Mouse (Mus musculus) heart, embryonic 12.5 days (tissue): ENCODE results near the gene Kmt2b. TPM values are rescaled to one million over a fixed set of nuclear protein-coding genes. Genes with fewer than 3 reads are reported as not detected.

Experiments used
- ATAC-seq: fragments of 200-750 bp; cut with Nextera tagmentation; 2 replicates; pipeline ENCODE4 v1.8.0; 2017; ENCODE audit warnings: moderate TSS enrichment, moderate library complexity; ENCODE audit not compliant: insufficient number of reproducible peaks, low FRiP score
- H3K27ac ChIP-seq: fragments of 300-500 bp; sonication (generic); 2 replicates; pipeline ENCODE4 v1.5.1; 2016; ENCODE audit warnings: mild to moderate bottlenecking, moderate library complexity; ENCODE audit not compliant: poor library complexity, severe bottlenecking
- H3K27me3 ChIP-seq: fragments of 300-500 bp; sonication (generic); replicated peaks from 2 replicates; pipeline ENCODE4 v1.6.1; 2016; ENCODE audit warnings: mild to moderate bottlenecking, moderate library complexity
- H3K36me3 ChIP-seq: fragments of 300-500 bp; sonication (generic); 2 replicates; pipeline ENCODE4 v1.6.1; 2016; ENCODE audit warnings: mild to moderate bottlenecking, moderate library complexity
- H3K4me1 ChIP-seq: fragments of 300-500 bp; sonication (generic); replicated peaks from 2 replicates; pipeline ENCODE4 v1.6.1; 2016; ENCODE audit warnings: mild to moderate bottlenecking
- H3K4me2 ChIP-seq: fragments of 300-500 bp; sonication (generic); 2 replicates; pipeline ENCODE4 v1.6.1; 2016; ENCODE audit warnings: mild to moderate bottlenecking, moderate library complexity
- H3K4me3 ChIP-seq: fragments of 300-500 bp; sonication (generic); 2 replicates; pipeline ENCODE4 v1.5.1; 2016; ENCODE audit warnings: mild to moderate bottlenecking
- H3K9ac ChIP-seq: fragments of 300-500 bp; sonication (generic); 2 replicates; pipeline ENCODE4 v1.6.1; 2016; ENCODE audit warnings: mild to moderate bottlenecking, moderate library complexity
- H3K9me3 ChIP-seq: fragments of 300-500 bp; sonication (generic); replicated peaks from 2 replicates; pipeline ENCODE4 v1.6.1; 2016; ENCODE audit warnings: mild to moderate bottlenecking, moderate library complexity
- WGBS: fragments of 180-500 bp; shearing (Covaris S2); methylation state at CpG from one replicate; pipeline ENCODE4 v1.1.7; 2016; 5-methylcytosine and 5-hydroxymethylcytosine counted together
- polyA plus RNA-seq: library from polyadenylated mRNA; unstranded; fragments of >200 nt; fragmentation: Nextera tagmentation; extraction: Ambion mirVana; gene quantifications from 2 replicates; pipeline ENCODE4 v1.2.1, GENCODE M21; 2016

Gene Kmt2b
- polyA plus RNA-seq, 1 experiment from 2014 or later, result 5.1 TPM

GRCm38 (mm10) chr7:30615049-30615760, 26.7 kb upstream of the Kmt2b start:
- no peak overlapping the region for H3K9ac ChIP-seq
- peaks cover 43% of the 10 kb centered on the region for H3K36me3 ChIP-seq
- peak; percentile 53; the same call in 1 of the 2 replicates for ATAC-seq
- no peak overlapping the region for H3K4me3 ChIP-seq
- peaks cover 4% of the 10 kb centered on the region for H3K4me1 ChIP-seq
- WGBS, result 58% methylated on average over 5 of the region's 5 CpGs
- no peaks in the 10 kb centered on the region for H3K9me3 ChIP-seq
- H3K4me2 ChIP-seq, result no peak overlapping the region
- H3K27ac ChIP-seq, result no peak overlapping the region
- H3K27me3 ChIP-seq, result no peaks in the 10 kb centered on the region

DNA sequence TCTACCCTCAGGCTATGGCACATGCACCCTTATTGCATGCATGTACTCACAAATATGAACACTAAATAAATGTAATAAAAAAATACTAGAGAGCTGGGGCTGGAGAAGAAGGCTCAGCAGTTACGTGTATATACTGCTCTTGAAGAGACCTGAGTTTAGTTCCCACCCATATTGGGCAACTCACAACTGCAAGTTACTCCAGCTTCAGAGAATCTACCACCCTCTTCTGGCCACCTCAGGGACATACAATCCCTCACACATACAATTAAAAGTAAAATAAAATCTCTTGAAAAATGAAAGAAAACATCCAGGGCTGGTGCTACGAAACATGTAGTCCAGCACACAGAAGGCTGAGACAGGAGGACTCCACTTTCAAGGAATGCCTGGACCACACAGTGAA, 25.9 kb upstream of the Kmt2b start:
- H3K9ac ChIP-seq, result no peak overlapping the region
- no peak for ATAC-seq
- H3K36me3 ChIP-seq, result peaks cover 37% of the 10 kb centered on the region
- 69% methylated on average over 2 of the region's 2 CpGs for WGBS
- no peak overlapping the region for H3K4me3 ChIP-seq
- no peak overlapping the region for H3K4me2 ChIP-seq
- H3K9me3 ChIP-seq, result no peaks in the 10 kb centered on the region
- H3K4me1 ChIP-seq, result peaks cover 9% of the 10 kb centered on the region
- H3K27me3 ChIP-seq, result no peaks in the 10 kb centered on the region
- H3K27ac ChIP-seq, result no peak overlapping the region

GRCm38 (mm10) chr7:30613529-30614112, 25.1 kb upstream of the Kmt2b start:
- 21% methylated on average over 14 of the region's 14 CpGs for WGBS
- Histone ChIP-seq H3K4me1 (peaks cover 9% of the 10 kb centered on the region), H3K9ac (no peak overlapping the region), H3K36me3 (peaks cover 29% of the 10 kb centered on the region), H3K9me3 (no peaks in the 10 kb centered on the region), H3K4me2 (no peak overlapping the region), H3K27me3 (no peaks in the 10 kb centered on the region), H3K4me3 (no peak overlapping the region), H3K27ac (no peak overlapping the region)
- ATAC-seq, result no peak

DNA sequence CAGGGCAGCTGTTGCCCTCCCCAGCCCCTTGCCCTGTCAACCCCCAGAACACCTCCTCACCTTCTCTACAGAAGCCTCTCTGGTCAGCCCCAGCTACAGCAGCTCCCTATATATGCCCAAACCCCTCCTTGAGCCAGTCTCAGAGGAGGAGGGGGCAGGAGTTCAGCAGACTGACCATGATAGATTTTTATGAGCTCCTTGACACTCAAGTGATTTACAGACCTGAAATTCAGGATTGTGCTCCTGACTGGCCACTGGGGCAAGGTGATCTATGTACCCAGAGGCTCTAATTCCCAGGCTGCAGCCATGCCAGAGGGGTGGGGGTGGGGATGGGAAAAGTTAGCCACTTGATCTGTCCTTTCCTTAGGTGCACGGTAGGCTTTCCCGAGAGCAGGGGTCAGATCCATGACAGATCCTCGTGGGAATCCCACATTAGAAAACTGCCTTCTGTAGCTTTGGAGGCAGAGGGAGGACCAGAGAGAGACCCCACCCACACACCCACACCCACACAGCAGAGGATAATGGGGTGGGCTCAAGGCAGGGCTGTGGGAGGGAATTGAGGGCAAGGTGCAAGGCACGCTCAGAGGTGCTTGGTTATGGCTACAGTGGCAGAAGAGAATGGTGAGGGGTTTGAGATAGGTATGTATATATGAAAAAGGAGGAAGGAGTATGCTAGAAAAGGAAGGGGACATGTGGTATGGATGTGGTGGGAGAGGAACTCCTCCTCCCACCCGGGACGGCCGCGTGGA, 24.3 kb upstream of the Kmt2b start, which contains the start of gene Upk1a:
Upk1a (minus strand) TSS at position 194 of the 749 bp plus-strand sequence.
- H3K27me3 ChIP-seq, result no peaks in the 10 kb centered on the region
- peaks cover 21% of the 10 kb centered on the region for H3K36me3 ChIP-seq
- no peak within 1 kb of the TSS for H3K4me3 ChIP-seq
- no peak for ATAC-seq
- H3K4me2 ChIP-seq, result no peak within 1 kb of the TSS
- H3K9ac ChIP-seq, result no peak within 1 kb of the TSS
- no peak within 1 kb of the TSS for H3K27ac ChIP-seq
- 71% methylated on average over 8 of the region's 8 CpGs for WGBS
- H3K4me1 ChIP-seq, result peaks cover 9% of the 10 kb centered on the region
- no peaks in the 10 kb centered on the region for H3K9me3 ChIP-seq

DNA sequence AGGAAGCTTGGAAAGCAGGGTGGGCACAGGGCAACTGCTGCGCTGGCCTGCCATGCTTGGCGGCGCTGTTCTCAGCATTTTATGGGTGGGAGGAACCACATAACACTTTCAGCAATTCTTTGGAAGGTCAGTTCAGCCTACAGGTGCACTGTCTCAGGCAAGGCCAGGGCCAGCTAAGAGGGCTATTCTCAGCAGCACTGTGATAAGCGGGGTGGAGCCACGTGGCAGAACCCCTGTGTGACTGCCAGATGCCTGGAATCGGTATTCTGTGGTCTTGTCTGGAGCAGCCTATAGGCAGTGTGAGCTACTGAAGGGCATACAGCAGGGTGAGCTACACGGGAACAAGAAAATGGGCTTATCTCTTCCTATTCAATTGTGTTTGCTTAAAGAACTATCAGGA, 21.5 kb upstream of the Kmt2b start:
- 0 out of 2 replicates have a peak, but pooled peaks have one; percentile 20 for ATAC-seq
- H3K4me2 ChIP-seq, result no peak overlapping the region
- peaks cover 9% of the 10 kb centered on the region for H3K4me1 ChIP-seq
- no peaks in the 10 kb centered on the region for H3K27me3 ChIP-seq
- H3K36me3 ChIP-seq, result no peaks in the 10 kb centered on the region
- 33% methylated on average over 7 of the region's 7 CpGs for WGBS
- H3K27ac ChIP-seq, result no peak overlapping the region
- H3K9ac ChIP-seq, result no peak overlapping the region; the same call in 1 of the 2 replicates
- H3K4me3 ChIP-seq, result no peak overlapping the region
- no peaks in the 10 kb centered on the region for H3K9me3 ChIP-seq

GRCm38 (mm10) chr7:30608476-30608875, 19.9 kb upstream of the Kmt2b start:
- Histone ChIP-seq H3K4me3 (no peak overlapping the region), H3K9me3 (no peaks in the 10 kb centered on the region), H3K27ac (no peak overlapping the region), H3K9ac (no peak overlapping the region), H3K4me2 (no peak overlapping the region), H3K36me3 (no peaks in the 10 kb centered on the region), H3K27me3 (no peaks in the 10 kb centered on the region), H3K4me1 (peaks cover 9% of the 10 kb centered on the region)
- 53% methylated on average over 16 of the region's 16 CpGs for WGBS
- ATAC-seq, result no peak

DNA sequence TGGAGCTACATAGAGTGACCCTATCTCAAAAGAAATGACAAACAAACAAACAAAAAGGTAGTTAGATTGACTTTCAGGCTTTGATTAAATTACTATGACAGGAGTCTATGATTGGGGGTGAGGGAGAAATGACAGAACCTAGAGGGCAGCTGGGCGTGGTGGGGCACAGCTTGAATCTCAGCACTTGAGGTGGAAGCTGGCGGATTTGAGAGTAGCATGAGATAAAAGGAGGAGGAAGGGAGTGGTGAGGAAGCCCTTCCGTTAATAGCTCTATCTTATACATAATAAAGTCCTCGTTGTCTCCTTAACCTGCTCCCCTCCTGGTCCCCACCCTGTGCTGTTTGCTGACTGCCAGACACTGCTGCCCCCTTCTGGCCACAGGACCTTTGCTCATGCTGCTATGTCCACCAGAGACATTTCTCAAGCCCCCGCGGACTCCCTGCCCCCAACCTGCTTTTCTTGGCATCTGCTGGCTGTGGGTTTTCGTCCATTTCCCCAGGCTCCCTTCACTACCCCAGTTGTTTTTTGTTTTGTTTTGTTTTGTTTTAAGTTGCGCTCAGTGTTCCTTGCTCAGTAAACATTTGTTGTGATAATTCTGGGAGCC, 19.3 kb upstream of the Kmt2b start:
- no peak for ATAC-seq
- no peaks in the 10 kb centered on the region for H3K9me3 ChIP-seq
- H3K27me3 ChIP-seq, result no peaks in the 10 kb centered on the region
- H3K4me2 ChIP-seq, result no peak overlapping the region
- no peak overlapping the region for H3K9ac ChIP-seq
- no peak overlapping the region for H3K4me3 ChIP-seq
- WGBS, result 26% methylated on average over 8 of the region's 8 CpGs
- H3K4me1 ChIP-seq, result peaks cover 10% of the 10 kb centered on the region
- H3K36me3 ChIP-seq, result no peaks in the 10 kb centered on the region
- no peak overlapping the region for H3K27ac ChIP-seq

DNA sequence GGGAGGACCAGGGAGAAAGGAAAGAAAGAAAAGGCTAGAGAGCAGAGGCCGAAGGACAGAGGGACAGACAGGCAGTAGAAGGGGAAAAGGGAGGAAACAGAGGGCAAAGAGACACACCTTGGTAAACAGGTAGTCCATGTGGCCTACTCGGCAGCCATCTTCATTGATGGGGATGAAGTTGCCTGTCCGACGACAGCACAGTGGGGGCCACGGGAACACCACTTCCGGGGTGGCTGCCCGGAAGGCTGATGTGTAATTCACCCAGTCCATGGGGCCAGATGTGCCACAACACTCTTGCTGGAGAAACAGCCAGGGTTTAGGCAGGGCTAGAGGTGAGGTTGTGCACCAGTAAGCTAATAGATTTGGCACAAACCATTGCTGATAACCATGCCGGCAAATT, 16.4 kb upstream of the Kmt2b start:
- no peak for ATAC-seq
- H3K9me3 ChIP-seq, result no peaks in the 10 kb centered on the region
- no peak overlapping the region for H3K9ac ChIP-seq
- no peak overlapping the region for H3K27ac ChIP-seq
- no peak overlapping the region for H3K4me3 ChIP-seq
- H3K4me1 ChIP-seq, result peaks cover 12% of the 10 kb centered on the region
- no peak overlapping the region for H3K4me2 ChIP-seq
- 87% methylated on average over 8 of the region's 8 CpGs for WGBS
- no peaks in the 10 kb centered on the region for H3K27me3 ChIP-seq
- no peaks in the 10 kb centered on the region for H3K36me3 ChIP-seq

DNA sequence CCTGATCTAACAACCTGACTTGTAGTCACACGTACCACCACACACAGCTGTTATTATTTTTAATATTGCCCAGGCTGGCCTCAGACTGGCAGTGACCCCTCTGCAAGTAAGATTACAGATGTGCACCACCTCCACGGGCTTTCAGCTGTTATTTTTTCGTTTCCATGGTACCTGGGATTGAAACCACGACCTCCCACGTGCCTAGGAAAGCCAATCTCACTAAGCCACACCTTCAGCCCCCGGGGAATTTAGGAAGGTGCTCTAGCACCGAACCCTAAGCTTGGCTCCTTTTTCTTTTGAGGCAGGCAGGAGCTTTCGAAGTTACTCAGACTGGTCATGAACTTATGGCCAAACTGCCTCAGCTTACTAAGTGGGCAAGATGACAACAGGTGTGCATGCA, 15.9 kb upstream of the Kmt2b start:
- H3K4me2 ChIP-seq, result no peak overlapping the region
- H3K4me1 ChIP-seq, result peaks cover 14% of the 10 kb centered on the region
- no peak overlapping the region for H3K27ac ChIP-seq
- 61% methylated on average over 8 of the region's 8 CpGs for WGBS
- no peak overlapping the region for H3K9ac ChIP-seq
- no peak overlapping the region for H3K4me3 ChIP-seq
- no peak for ATAC-seq
- H3K27me3 ChIP-seq, result no peaks in the 10 kb centered on the region
- no peaks in the 10 kb centered on the region for H3K9me3 ChIP-seq
- H3K36me3 ChIP-seq, result no peaks in the 10 kb centered on the region

DNA sequence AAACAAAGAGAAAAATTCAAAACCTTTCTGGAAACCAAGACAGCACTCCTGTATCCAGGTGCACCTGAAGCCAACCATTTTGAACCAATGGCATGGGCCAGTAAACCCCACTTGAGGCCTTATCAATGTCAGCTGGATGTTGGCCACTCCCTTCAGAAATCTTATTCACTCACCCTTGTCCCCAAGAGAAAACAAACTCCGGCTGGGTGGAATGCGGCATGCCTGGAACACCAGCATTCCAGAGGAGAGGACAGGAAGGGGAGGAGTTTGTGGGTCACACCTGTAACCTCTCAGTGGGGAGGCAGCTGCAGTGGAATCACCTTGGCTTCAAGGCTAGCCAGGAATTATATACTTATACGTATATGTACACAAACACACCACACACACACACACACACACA, 14.1 kb upstream of the Kmt2b start:
- no peaks in the 10 kb centered on the region for H3K27me3 ChIP-seq
- H3K4me2 ChIP-seq, result no peak overlapping the region
- no peak overlapping the region for H3K27ac ChIP-seq
- peaks cover 14% of the 10 kb centered on the region for H3K4me1 ChIP-seq
- H3K4me3 ChIP-seq, result no peak overlapping the region
- H3K9ac ChIP-seq, result no peak overlapping the region
- no peaks in the 10 kb centered on the region for H3K9me3 ChIP-seq
- H3K36me3 ChIP-seq, result no peaks in the 10 kb centered on the region
- ATAC-seq, result no peak
- WGBS, result 23% methylated on average over 3 of the region's 3 CpGs

- peaks cover 14% of the 10 kb centered on the region for H3K4me1 ChIP-seq
- no peaks in the 10 kb centered on the region for H3K9me3 ChIP-seq
- no peaks in the 10 kb centered on the region for H3K36me3 ChIP-seq
- no peak overlapping the region for H3K27ac ChIP-seq
- H3K27me3 ChIP-seq, result no peaks in the 10 kb centered on the region
- 68% methylated on average over 7 of the region's 7 CpGs for WGBS
- peak; percentile 24; the same call in 1 of the 2 replicates for ATAC-seq
- H3K4me2 ChIP-seq, result peak overlapping the region; percentile 42; the same call in 1 of the 2 replicates
- no peak overlapping the region for H3K9ac ChIP-seq
- H3K4me3 ChIP-seq, result no peak overlapping the region
Observed at GRCm38 (mm10) chr7:30600651-30601050, 12.1 kb upstream of the Kmt2b start.
